Mouse (Mus musculus): ENCODE data around the gene Dnaic1. TPM values are rescaled to one million over a fixed set of nuclear protein-coding genes. Genes with fewer than 3 reads are reported as not detected.

The Dnaic1 gene
- total RNA-seq, 1 experiment = 1.7 TPM

- TF ChIP-seq HCFC1 (IDR thresholded peaks at IDR 0.05; ENCODE audit: borderline replicate concordance, insufficient read depth, low read length) = no peak
- no peak for TF ChIP-seq ZNF384 (IDR thresholded peaks at IDR 0.05; ENCODE audit: low read depth, low read length)
- no peak for TF ChIP-seq MAFK (IDR thresholded peaks at IDR 0.05; ENCODE audit: insufficient read depth, low read depth, low read length)
- TF ChIP-seq ZC3H11A (IDR thresholded peaks at IDR 0.05; ENCODE audit: borderline replicate concordance, low read depth, low read length) = no peak
- TF ChIP-seq CHD2 (IDR thresholded peaks at IDR 0.05; ENCODE audit: low read depth, low read length) = no peak
These were observed 45.7 kb upstream of the Dnaic1 start for GRCm38 (mm10) chr4:41523839-41524238.

GRCm38 (mm10) chr4:41524829-41525228 is 44.7 kb upstream of the Dnaic1 start:
- TF ChIP-seq ZC3H11A (IDR thresholded peaks at IDR 0.05; ENCODE audit: borderline replicate concordance, low read depth, low read length) = no peak
- TF ChIP-seq MAFK (IDR thresholded peaks at IDR 0.05; ENCODE audit: insufficient read depth, low read depth, low read length) = no peak
- no peak for TF ChIP-seq ZNF384 (IDR thresholded peaks at IDR 0.05; ENCODE audit: low read depth, low read length)
- TF ChIP-seq CHD2 (IDR thresholded peaks at IDR 0.05; ENCODE audit: low read depth, low read length) = no peak
- TF ChIP-seq HCFC1 (IDR thresholded peaks at IDR 0.05; ENCODE audit: borderline replicate concordance, insufficient read depth, low read length) = no peak
- no peak overlapping the region for H3K9ac ChIP-seq (ENCODE audit: insufficient read depth, low read depth, low read length, poor library complexity, severe bottlenecking)
- no peak overlapping the region for H3K4me3 ChIP-seq (ENCODE audit: insufficient read depth in 1 of 2, low read depth in 1 of 2, low read length in 2 of 2, poor library complexity in 1 of 2, severe bottlenecking in 1 of 2)
- no peak for DNase-seq (ENCODE audit: low read depth, low spot score)
- in situ Hi-C loops (cut with MboI; ENCODE audit: low sequenced_read_pairs in 2 of 2, unreplicated experiment in 2 of 2) = no loop called here
- no peaks in the 10 kb centered on the region for H3K9me3 ChIP-seq (ENCODE audit: control insufficient read depth, insufficient read depth, low read depth, low read length)
- peaks cover 3% of the 10 kb centered on the region; the same call in 1 of the 2 replicates for H3K36me3 ChIP-seq (ENCODE audit: control insufficient read depth, insufficient read depth, low read length, poor library complexity, severe bottlenecking)
- no peak overlapping the region for H3K27ac ChIP-seq (ENCODE audit: insufficient read depth, low read depth, low read length, poor library complexity, severe bottlenecking)
- H3K4me1 ChIP-seq (ENCODE audit: control insufficient read depth in 2 of 2, insufficient read depth in 2 of 2, low read length in 2 of 2, poor library complexity in 1 of 2) = peaks cover 0 to 9% of the 10 kb centered on the region in 2 experiments; a peak in 1 of 4 replicates

More at GRCm38 (mm10) chr4:41523839-41524238, 45.7 kb upstream of the Dnaic1 start:
- DNase-seq (ENCODE audit: low read depth, low spot score) = no peak
- Histone ChIP-seq H3K36me3 (ENCODE audit: control insufficient read depth, insufficient read depth, low read length, poor library complexity, severe bottlenecking) (peaks cover 3% of the 10 kb centered on the region; the same call in 1 of the 2 replicates), H3K4me1 (ENCODE audit: control insufficient read depth in 2 of 2, insufficient read depth in 2 of 2, low read length in 2 of 2, poor library complexity in 1 of 2) (peaks cover 0 to 11% of the 10 kb centered on the region in 2 experiments; a peak in 1 of 4 replicates), H3K4me3 (ENCODE audit: insufficient read depth in 1 of 2, low read depth in 1 of 2, low read length in 2 of 2, poor library complexity in 1 of 2, severe bottlenecking in 1 of 2) (no peak overlapping the region), H3K9me3 (ENCODE audit: control insufficient read depth, insufficient read depth, low read depth, low read length) (no peaks in the 10 kb centered on the region), H3K27ac (ENCODE audit: insufficient read depth, low read depth, low read length, poor library complexity, severe bottlenecking) (no peak overlapping the region), H3K9ac (ENCODE audit: insufficient read depth, low read depth, low read length, poor library complexity, severe bottlenecking) (no peak overlapping the region)
- in situ Hi-C loops (cut with MboI; ENCODE audit: low sequenced_read_pairs in 2 of 2, unreplicated experiment in 2 of 2) = no loop called here

DNA sequence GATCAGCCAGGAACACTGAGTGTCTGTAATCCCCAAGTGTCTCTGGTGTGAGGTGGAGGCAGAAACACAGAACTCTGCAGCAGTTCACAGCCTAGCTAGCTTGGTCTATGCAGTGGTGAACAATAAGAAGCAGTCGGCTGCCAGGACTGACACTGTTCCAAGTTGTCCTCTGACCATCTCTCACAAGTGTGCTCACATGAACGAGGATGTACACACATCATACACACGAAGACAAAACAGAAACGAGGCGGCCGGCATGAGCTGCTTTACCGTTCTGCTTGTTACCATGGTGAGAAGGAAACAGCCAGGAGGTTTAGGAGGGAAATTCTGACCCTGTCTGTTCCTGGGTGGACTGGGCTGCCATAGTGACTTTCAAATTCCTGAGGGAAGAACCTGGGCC is 43.0 kb upstream of the Dnaic1 start:
- no peak overlapping the region for H3K9ac ChIP-seq (ENCODE audit: insufficient read depth, low read depth, low read length, poor library complexity, severe bottlenecking)
- no peak overlapping the region for H3K27ac ChIP-seq (ENCODE audit: insufficient read depth, low read depth, low read length, poor library complexity, severe bottlenecking)
- TF ChIP-seq MAFK (IDR thresholded peaks at IDR 0.05; ENCODE audit: insufficient read depth, low read depth, low read length) = no peak
- TF ChIP-seq ZNF384 (IDR thresholded peaks at IDR 0.05; ENCODE audit: low read depth, low read length) = no peak
- TF ChIP-seq ZC3H11A (IDR thresholded peaks at IDR 0.05; ENCODE audit: borderline replicate concordance, low read depth, low read length) = no peak
- TF ChIP-seq CHD2 (IDR thresholded peaks at IDR 0.05; ENCODE audit: low read depth, low read length) = no peak
- TF ChIP-seq HCFC1 (IDR thresholded peaks at IDR 0.05; ENCODE audit: borderline replicate concordance, insufficient read depth, low read length) = no peak
- H3K4me3 ChIP-seq (ENCODE audit: insufficient read depth in 1 of 2, low read depth in 1 of 2, low read length in 2 of 2, poor library complexity in 1 of 2, severe bottlenecking in 1 of 2) = no peak overlapping the region
- H3K4me1 ChIP-seq (ENCODE audit: control insufficient read depth in 2 of 2, insufficient read depth in 2 of 2, low read length in 2 of 2, poor library complexity in 1 of 2) = no peaks in the 10 kb centered on the region
- in situ Hi-C loops (cut with MboI; ENCODE audit: low sequenced_read_pairs in 2 of 2, unreplicated experiment in 2 of 2) = no loop called here
- no peaks in the 10 kb centered on the region for H3K36me3 ChIP-seq (ENCODE audit: control insufficient read depth, insufficient read depth, low read length, poor library complexity, severe bottlenecking)
- H3K9me3 ChIP-seq (ENCODE audit: control insufficient read depth, insufficient read depth, low read depth, low read length) = no peaks in the 10 kb centered on the region
- DNase-seq (ENCODE audit: low read depth, low spot score) = no peak

DNA sequence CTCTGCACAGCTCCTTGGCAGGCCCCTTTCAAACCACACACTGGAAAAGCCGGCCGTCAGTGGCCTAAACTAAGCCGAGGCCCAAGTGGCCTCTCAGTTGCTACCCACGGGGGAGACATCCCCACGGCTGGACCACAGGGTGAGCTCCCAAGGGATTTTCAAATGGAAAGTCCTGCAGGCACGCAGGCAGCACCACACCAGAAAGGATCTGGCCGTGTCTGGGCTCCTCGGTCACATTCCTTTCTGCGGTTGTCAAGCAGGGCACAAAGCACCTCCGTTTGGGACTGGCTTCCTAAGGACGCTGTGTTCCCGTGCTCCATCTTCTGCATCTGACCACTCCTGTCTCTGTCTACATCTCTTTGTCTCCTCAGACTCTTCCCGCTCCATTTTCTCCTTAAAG is 42.5 kb upstream of the Dnaic1 start:
- DNase-seq (ENCODE audit: low read depth, low spot score) = no peak

More for the DNA sequence above, 42.5 kb upstream of the Dnaic1 start:
- in situ Hi-C loops (cut with MboI; ENCODE audit: low sequenced_read_pairs in 2 of 2, unreplicated experiment in 2 of 2) = no loop called here
- no peak overlapping the region for H3K9ac ChIP-seq (ENCODE audit: insufficient read depth, low read depth, low read length, poor library complexity, severe bottlenecking)
- H3K9me3 ChIP-seq (ENCODE audit: control insufficient read depth, insufficient read depth, low read depth, low read length) = no peaks in the 10 kb centered on the region
- H3K36me3 ChIP-seq (ENCODE audit: control insufficient read depth, insufficient read depth, low read length, poor library complexity, severe bottlenecking) = no peaks in the 10 kb centered on the region
- H3K4me3 ChIP-seq (ENCODE audit: insufficient read depth in 1 of 2, low read depth in 1 of 2, low read length in 2 of 2, poor library complexity in 1 of 2, severe bottlenecking in 1 of 2) = no peak overlapping the region
- TF ChIP-seq CHD2 (IDR thresholded peaks at IDR 0.05; ENCODE audit: low read depth, low read length) (no peak), MAFK (IDR thresholded peaks at IDR 0.05; ENCODE audit: insufficient read depth, low read depth, low read length) (no peak), HCFC1 (IDR thresholded peaks at IDR 0.05; ENCODE audit: borderline replicate concordance, insufficient read depth, low read length) (no peak), ZC3H11A (IDR thresholded peaks at IDR 0.05; ENCODE audit: borderline replicate concordance, low read depth, low read length) (no peak), ZNF384 (IDR thresholded peaks at IDR 0.05; ENCODE audit: low read depth, low read length) (no peak)
- H3K27ac ChIP-seq (ENCODE audit: insufficient read depth, low read depth, low read length, poor library complexity, severe bottlenecking) = no peak overlapping the region
- H3K4me1 ChIP-seq (ENCODE audit: control insufficient read depth in 2 of 2, insufficient read depth in 2 of 2, low read length in 2 of 2, poor library complexity in 1 of 2) = no peaks in the 10 kb centered on the region
